Mouse (Mus musculus) adrenal gland, adult 10 weeks (tissue): ENCODE measurements around the gene Sox30. TPM values are rescaled to one million over a fixed set of nuclear protein-coding genes. Genes with fewer than 3 reads are reported as not detected.

Source experiments
- polyA plus RNA-seq: library from polyadenylated mRNA; stranded (reverse); fragments of 350-450 nt; fragmentation: Illumina TruSeq; extraction: RNeasy Lipid Tissue Mini Kit (QIAGEN cat#74804); gene quantifications from one replicate; pipeline ENCODE4 v1.2.3, GENCODE M21; 2014; ENCODE audit warnings: low read depth, low replicate concordance

Sox30 gene
- polyA plus RNA-seq, result not detected

DNA sequence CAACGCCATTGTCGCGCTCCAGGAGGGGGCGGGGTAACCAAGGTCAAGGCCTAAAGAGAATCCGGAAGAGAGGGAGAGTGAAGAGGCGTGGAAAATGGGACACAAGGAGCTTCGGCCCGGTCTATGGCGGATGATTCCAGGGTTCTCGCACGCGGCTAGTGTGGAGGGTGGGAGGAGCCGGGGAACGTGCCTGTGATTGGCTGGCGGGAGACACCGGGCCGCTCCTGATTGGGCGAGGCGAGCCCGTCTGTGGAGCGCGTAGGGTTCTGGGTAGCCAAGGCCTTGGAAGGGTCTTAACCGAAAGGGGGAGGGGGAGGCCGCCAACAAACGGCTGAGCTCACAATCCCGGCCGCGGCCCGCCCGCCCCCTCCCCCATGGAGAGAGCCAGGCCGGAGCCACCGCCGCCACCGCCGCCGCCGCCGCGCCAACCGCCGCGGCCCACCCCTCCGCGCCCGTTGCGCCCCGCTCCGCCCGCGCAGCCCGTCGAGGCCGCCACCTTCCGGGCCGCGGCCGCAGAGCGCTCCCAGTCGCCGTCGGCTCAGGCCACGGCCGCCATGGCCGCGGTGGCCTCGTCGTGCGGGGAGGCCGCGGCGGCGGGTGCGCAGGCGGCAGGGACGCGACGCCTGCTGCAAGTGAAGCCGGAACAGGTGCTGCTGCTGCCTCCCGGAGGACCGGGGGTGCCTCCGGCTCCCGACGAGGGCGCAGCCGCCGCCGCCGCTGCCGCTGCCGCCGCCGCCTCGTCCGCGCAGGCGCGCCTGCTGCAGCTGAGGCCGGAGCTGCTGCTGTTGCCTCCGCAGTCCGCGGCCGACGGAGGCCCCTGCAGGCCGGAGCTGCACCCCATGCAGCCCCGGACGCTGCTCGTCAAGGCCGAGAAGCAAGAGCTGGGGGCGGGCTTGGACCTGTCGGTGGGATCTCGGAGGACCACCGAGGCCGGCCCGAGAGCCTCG, at the start of gene Sox30:
TSS of gene Sox30 (plus strand) at position 365 of the 947 bp plus-strand sequence.

DNA sequence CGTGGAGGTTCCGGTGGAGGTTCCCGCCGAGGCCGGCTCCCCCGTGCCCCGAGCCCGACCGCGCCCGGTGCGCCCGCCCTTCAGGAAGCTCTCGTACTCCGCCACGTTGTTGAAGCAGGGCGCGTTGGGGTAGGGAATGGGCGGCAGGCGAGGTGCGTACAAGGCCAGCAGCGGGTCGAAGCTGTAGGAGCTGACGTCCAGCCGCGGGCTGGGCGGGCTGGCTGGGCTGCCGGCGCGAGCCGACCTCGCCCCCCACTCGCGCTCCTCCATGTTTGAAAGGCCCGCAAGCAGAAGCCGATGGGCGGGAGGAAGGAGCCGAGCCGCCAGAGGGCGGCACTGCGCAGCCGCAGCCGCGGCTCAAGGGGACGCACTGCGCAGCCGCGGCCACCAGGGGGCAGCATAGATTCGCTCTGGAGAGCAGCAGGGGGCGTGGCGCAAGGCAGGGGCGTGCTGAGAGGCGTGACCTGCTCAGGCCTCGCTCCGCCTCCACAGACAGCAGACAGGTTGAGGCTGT, 35.4 kb upstream of the Sox30 start, which contains the start of gene Lsm11:
TSS of gene Lsm11 (minus strand) at position 293 of the 514 bp plus-strand sequence.

GRCm38 (mm10) chr11:45955127-45955627, 24.9 kb upstream of the Sox30 start, which contains the start of gene Thg1l:
TSS of gene Thg1l (minus strand) at chr11:45955494.

DNA sequence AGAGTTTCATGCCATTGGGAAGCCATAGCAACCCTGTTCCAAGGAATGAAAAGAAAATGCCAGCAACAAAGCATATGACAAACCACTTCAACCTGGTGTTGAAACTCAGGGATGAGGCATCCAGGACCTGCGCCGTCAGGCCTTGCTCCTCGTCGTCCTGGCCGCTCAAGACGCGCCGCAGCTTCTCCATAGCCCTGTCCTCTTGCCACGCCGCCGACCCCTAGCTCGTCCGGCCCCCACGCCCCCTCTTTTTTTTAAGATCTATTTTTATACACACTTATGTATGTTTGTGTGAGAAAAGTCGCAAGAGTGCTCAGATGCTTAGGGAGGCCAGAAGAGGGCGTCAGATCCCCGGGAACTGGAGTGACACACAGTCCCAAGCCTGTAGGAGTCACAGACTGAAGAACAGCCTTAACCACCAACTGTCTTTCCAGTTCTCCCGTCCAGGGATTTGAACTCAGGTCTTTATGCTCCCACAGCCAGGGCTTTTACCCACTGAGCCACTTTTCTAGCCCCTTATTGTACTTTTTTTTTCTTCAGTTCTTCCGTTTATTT, 72.1 kb downstream of the Sox30 start, which contains the start of gene Gm12166:
TSS of gene Gm12166 (minus strand) at position 217 of the 555 bp plus-strand sequence.

DNA sequence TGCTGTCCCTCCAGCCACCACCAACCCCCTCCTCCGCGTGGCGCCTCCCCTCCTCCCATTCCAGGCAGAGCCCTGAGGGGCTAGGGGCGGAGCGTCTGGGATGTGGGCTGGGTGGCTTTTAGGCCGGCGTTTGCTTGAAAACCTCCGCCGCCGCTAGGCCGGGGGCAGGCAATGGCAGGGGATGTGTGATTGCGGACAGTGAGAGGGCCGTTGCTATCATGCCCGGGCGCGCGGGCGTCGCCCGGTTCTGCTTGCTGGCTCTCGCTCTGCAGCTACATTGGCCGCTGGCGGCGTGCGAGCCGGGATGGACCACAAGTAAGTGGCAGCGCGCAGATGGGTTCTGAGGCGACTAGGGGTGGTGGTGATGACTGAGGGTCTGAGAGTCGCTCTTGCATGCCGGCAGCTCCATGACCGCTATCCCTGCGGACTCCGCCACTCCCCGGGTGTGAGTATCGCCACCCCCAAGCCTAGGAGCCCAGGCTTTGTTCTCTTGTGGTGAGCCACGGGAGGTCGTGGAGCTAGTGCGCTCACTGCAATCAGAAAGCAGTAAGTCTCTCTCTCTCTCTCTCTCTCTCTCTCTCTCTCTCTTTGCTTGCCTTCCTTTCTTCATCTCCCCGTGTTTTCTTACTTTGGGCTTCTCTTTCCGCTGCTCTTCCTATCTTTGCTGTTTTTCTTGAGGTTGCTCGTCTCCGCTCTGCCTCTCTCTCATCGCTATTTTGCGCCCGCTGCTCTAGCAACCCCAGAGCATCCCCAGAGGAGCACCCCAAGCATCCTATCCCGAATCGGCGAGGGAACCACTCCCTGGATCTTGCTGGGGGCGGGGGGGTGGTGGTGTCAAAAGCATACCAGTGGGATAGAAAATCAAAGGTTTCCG, 76.0 kb downstream of the Sox30 start, which contains the start of gene Adam19:
TSS of gene Adam19 (plus strand) at position 97 of the 874 bp plus-strand sequence.

Other genes with a start within 250 kb of the Sox30 start
- gene Clint1, start 128.3 kb upstream of the Sox30 start, polyA plus RNA-seq, result 110 TPM
- gene Lsm11, start 35.4 kb upstream of the Sox30 start, polyA plus RNA-seq, result 4.3 TPM
- gene Thg1l, start 24.8 kb upstream of the Sox30 start, polyA plus RNA-seq, result 12.9 TPM
- gene Gm12166, start 72.0 kb downstream of the Sox30 start, polyA plus RNA-seq, result 1.4 TPM
- gene Adam19, start 75.7 kb downstream of the Sox30 start, polyA plus RNA-seq, result 1.7 TPM
- gene Nipal4, start 186.2 kb downstream of the Sox30 start, polyA plus RNA-seq, result not detected